Mouse (Mus musculus) midbrain, postnatal 0 days (tissue): ENCODE results near the gene Plbd2. TPM values are rescaled to one million over a fixed set of nuclear protein-coding genes. Genes with fewer than 3 reads are reported as not detected.
A peak's percentile ranks its signal among the peaks of the same experiment; 100 is the strongest.

Experiments
- ATAC-seq: fragments of 200-750 bp; cut with Nextera tagmentation; 2 replicates; pipeline ENCODE4 v1.8.0; 2017; ENCODE audit warnings: moderate number of reproducible peaks, mild to moderate bottlenecking, moderate TSS enrichment, moderate library complexity; ENCODE audit not compliant: low FRiP score
- DNase-seq: peaks from one replicate; pipeline ENCODE4 v3.0.0-alpha.2; 2015; ENCODE audit warnings: low spot score
- H3K27ac ChIP-seq: fragments of 300-500 bp; sonication (generic); 2 replicates; pipeline ENCODE4 v1.5.1; 2014; ENCODE audit warnings: low read depth, mild to moderate bottlenecking, low read length, mixed read lengths
- H3K27me3 ChIP-seq: fragments of 300-500 bp; sonication (generic); 2 replicates; pipeline ENCODE4 v1.6.1; 2014; ENCODE audit warnings: low read length, control low read depth, mixed read lengths; ENCODE audit not compliant: insufficient read depth
- H3K36me3 ChIP-seq: fragments of 300-500 bp; sonication (generic); 2 replicates; pipeline ENCODE4 v1.6.1; 2014; ENCODE audit warnings: low read length, control low read depth, mixed read lengths; ENCODE audit not compliant: insufficient read depth
- H3K4me1 ChIP-seq: fragments of 300-500 bp; sonication (generic); 2 replicates; pipeline ENCODE4 v1.6.1; 2014; ENCODE audit warnings: mild to moderate bottlenecking, control low read depth, antibody characterized with exemption, low read length, mixed read lengths; ENCODE audit not compliant: insufficient read depth
- H3K4me2 ChIP-seq: fragments of 300-500 bp; sonication (generic); 2 replicates; pipeline ENCODE4 v1.6.1; 2014; ENCODE audit warnings: low read depth, mild to moderate bottlenecking, low read length, mixed read lengths; ENCODE audit not compliant: poor library complexity, severe bottlenecking
- H3K4me3 ChIP-seq: fragments of 300-500 bp; sonication (generic); 2 replicates; pipeline ENCODE4 v1.5.1; 2014; ENCODE audit warnings: low read depth, mild to moderate bottlenecking, low read length, moderate library complexity
- H3K9ac ChIP-seq: fragments of 300-500 bp; sonication (generic); replicated peaks from 2 replicates; pipeline ENCODE4 v1.6.1; 2014; ENCODE audit warnings: mild to moderate bottlenecking, low read length, moderate library complexity, mixed read lengths; ENCODE audit not compliant: poor library complexity, severe bottlenecking
- H3K9me3 ChIP-seq: fragments of 300-500 bp; sonication (generic); 2 replicates; pipeline ENCODE4 v1.6.1; 2016; ENCODE audit warnings: low read length, control low read depth
- CTCF ChIP-seq: IDR thresholded peaks from 2 replicates; pipeline ENCODE4 v1.5.1; 2016; ENCODE audit warnings: antibody characterized with exemption, mild to moderate bottlenecking
- WGBS: fragments of 180-500 bp; shearing (Covaris S2); extraction: QIAGEN DNeasy Blood & Tissue Kit; methylation state at CpG from one replicate; pipeline ENCODE4 v1.1.7; 2014; 5-methylcytosine and 5-hydroxymethylcytosine counted together
- polyA plus RNA-seq: library from polyadenylated mRNA; unstranded; fragments of >200 nt; fragmentation: Nextera tagmentation; extraction: Ambion mirVana; gene quantifications from 2 replicates; pipeline ENCODE4 v1.2.1, GENCODE M21; 2015
- total RNA-seq: library from RNA; depleted of rRNA; stranded (reverse); fragments of >200 nt; gene quantifications from 2 replicates; pipeline ENCODE4 v1.2.3, GENCODE M21; 2014

Plbd2 gene
- total and polyA plus RNA-seq, 2 experiments from 2014 or later: 26.7 to 49.9 TPM

GRCm38 (mm10) chr5:120447305-120447704 lies 56.1 kb downstream of the Plbd2 start:
- H3K27me3 ChIP-seq: no peaks in the 10 kb centered on the region; the same call in 1 of the 2 replicates
- no peak overlapping the region for H3K27ac ChIP-seq
- no peaks in the 10 kb centered on the region for H3K36me3 ChIP-seq
- H3K9ac ChIP-seq: no peak overlapping the region
- H3K9me3 ChIP-seq: no peaks in the 10 kb centered on the region
- no peak overlapping the region for H3K4me2 ChIP-seq
- no peaks in the 10 kb centered on the region for H3K4me1 ChIP-seq
- ATAC-seq: no peak
- WGBS: 48% methylated on average over 13 of the region's 13 CpGs
- H3K4me3 ChIP-seq: no peak overlapping the region
- no peak for DNase-seq
- TF ChIP-seq CTCF: no peak

- peak; percentile 88 for TF ChIP-seq CTCF
- Histone ChIP-seq H3K9ac (no peak overlapping the region), H3K4me1 (no peaks in the 10 kb centered on the region; the same call in 1 of the 2 replicates), H3K36me3 (no peaks in the 10 kb centered on the region), H3K27me3 (peaks cover 8% of the 10 kb centered on the region), H3K4me3 (no peak overlapping the region), H3K4me2 (peak overlapping the region; percentile 54), H3K27ac (peak overlapping the region; percentile 80; the same call in 1 of the 2 replicates), H3K9me3 (no peaks in the 10 kb centered on the region)
- ATAC-seq: peak; percentile 44; the same call in 1 of the 2 replicates
- whole genome bisulfite sequencing: 7% methylated on average over 14 of the region's 14 CpGs
- peak; percentile 94 for DNase-seq
These were observed 62.7 kb downstream of the Plbd2 start for GRCm38 (mm10) chr5:120440733-120441132.

GRCm38 (mm10) chr5:120439887-120440670 lies 63.3 kb downstream of the Plbd2 start:
- 5% methylated on average over 61 of the region's 61 CpGs for WGBS
- Histone ChIP-seq H3K4me2 (peak overlapping the region; percentile 54), H3K4me1 (no peaks in the 10 kb centered on the region; the same call in 1 of the 2 replicates), H3K27ac (peak overlapping the region; percentile 80), H3K4me3 (peak overlapping the region; percentile 37), H3K9ac (peak overlapping the region; percentile 73), H3K36me3 (no peaks in the 10 kb centered on the region), H3K27me3 (peaks cover 13% of the 10 kb centered on the region), H3K9me3 (no peaks in the 10 kb centered on the region)
- DNase-seq (no peak), ATAC-seq (no peak)
- no peak for TF ChIP-seq CTCF

GRCm38 (mm10) chr5:120438991-120439710 lies 64.3 kb downstream of the Plbd2 start:
- Histone ChIP-seq H3K4me2 (peak overlapping the region; percentile 54), H3K4me1 (no peaks in the 10 kb centered on the region; the same call in 1 of the 2 replicates), H3K36me3 (no peaks in the 10 kb centered on the region), H3K9me3 (no peaks in the 10 kb centered on the region), H3K27ac (peak overlapping the region; percentile 80), H3K4me3 (peak overlapping the region; percentile 37), H3K27me3 (peaks cover 21% of the 10 kb centered on the region), H3K9ac (peak overlapping the region; percentile 73)
- peak; percentile 65 for DNase-seq
- 6% methylated on average over 26 of the region's 27 CpGs for WGBS
- TF ChIP-seq CTCF: peak; percentile 6; the same call in 1 of the 2 replicates
- no peak for ATAC-seq

GRCm38 (mm10) chr5:120438469-120438868 lies 65.0 kb downstream of the Plbd2 start:
- Histone ChIP-seq H3K4me1 (no peaks in the 10 kb centered on the region; the same call in 1 of the 2 replicates), H3K27ac (peak overlapping the region; percentile 80), H3K27me3 (peaks cover 28% of the 10 kb centered on the region), H3K9ac (peak overlapping the region; percentile 73), H3K4me2 (peak overlapping the region; percentile 54), H3K36me3 (no peaks in the 10 kb centered on the region), H3K9me3 (no peaks in the 10 kb centered on the region), H3K4me3 (peak overlapping the region; percentile 37)
- no peak for ATAC-seq
- no peak for TF ChIP-seq CTCF
- 6% methylated on average over 13 of the region's 13 CpGs for WGBS
- no peak for DNase-seq
